Mouse (Mus musculus) heart, adult 2 months (tissue): ENCODE data around the gene Ganab.

Experiments used
- CTCF ChIP-seq: fragments of 200-600 bp; IDR thresholded peaks from 2 replicates; pipeline ENCODE4 v1.8.1; 2022; ENCODE audit warnings: antibody characterized with exemption, mild to moderate bottlenecking, moderate library complexity
- EP300 ChIP-seq: fragments of 200-500 bp; IDR thresholded peaks from 2 replicates; pipeline ENCODE4 v1.6.1; 2011; ENCODE audit warnings: low read depth, low read length, control low read depth; ENCODE audit not compliant: insufficient read depth
- POLR2A ChIP-seq: fragments of 200-500 bp; IDR thresholded peaks from 2 replicates; pipeline ENCODE4 v1.6.1; 2011; ENCODE audit warnings: mild to moderate bottlenecking, low read depth, low read length, control low read depth; ENCODE audit not compliant: insufficient read depth

- no peak for TF ChIP-seq CTCF
- TF ChIP-seq EP300 = no peak
- no peak for TF ChIP-seq POLR2A
Measured at GRCm38 (mm10) chr19:8903412-8903811, 5.5 kb downstream of the Ganab start.
